Mouse (Mus musculus): ENCODE results near the gene Sgcb.

DNA sequence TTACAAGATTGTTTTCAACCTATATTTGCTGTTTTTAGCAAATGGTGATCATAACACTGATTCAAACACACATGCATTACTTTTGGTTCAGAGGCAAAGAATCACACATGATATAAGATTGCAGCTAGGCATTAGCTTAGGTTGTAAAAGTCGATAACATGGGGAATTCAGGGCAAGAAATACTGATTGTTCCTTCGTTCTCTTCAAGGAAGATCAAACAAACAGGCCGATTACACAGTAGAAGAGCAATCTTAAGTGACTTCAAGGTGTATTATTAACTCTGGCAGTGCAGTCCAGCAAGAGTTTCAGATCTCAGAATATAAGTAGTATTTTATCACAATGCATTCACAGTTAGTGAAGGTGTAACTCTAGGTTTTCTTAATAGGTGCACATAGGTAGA lies 60.5 kb downstream of the Sgcb start:
- TF ChIP-seq CTCF (IDR thresholded peaks at IDR 0.05; ENCODE audit: low read depth) (no peak), EP300 (IDR thresholded peaks at IDR 0.05; ENCODE audit: low read depth) (no peak)

Measured in heart, postnatal 0 days (tissue).